Mouse (Mus musculus) kidney, embryonic 16.5 days (tissue): ENCODE data around the gene Mchr1. TPM values are rescaled to one million over a fixed set of nuclear protein-coding genes. Genes with fewer than 3 reads are reported as not detected.
A peak's percentile ranks its signal among the peaks of the same experiment; 100 is the strongest.

Experiments
- ATAC-seq: fragments of 200-750 bp; cut with Nextera tagmentation; 2 replicates; pipeline ENCODE4 v1.8.0; 2017; ENCODE audit warnings: moderate TSS enrichment; ENCODE audit not compliant: low FRiP score, low TSS enrichment
- H3K27ac ChIP-seq: fragments of 300-500 bp; sonication (generic); 2 replicates; pipeline ENCODE4 v1.5.1; 2014; ENCODE audit warnings: low read length
- H3K27me3 ChIP-seq: fragments of 300-500 bp; sonication (generic); 2 replicates; pipeline ENCODE4 v1.6.1; 2014; ENCODE audit warnings: low read length, control low read depth, mixed read lengths; ENCODE audit not compliant: insufficient read depth
- H3K36me3 ChIP-seq: fragments of 300-500 bp; sonication (generic); 2 replicates; pipeline ENCODE4 v1.6.1; 2014; ENCODE audit warnings: low read length, control low read depth, mixed read lengths; ENCODE audit not compliant: insufficient read depth
- H3K4me1 ChIP-seq: fragments of 300-500 bp; sonication (generic); 2 replicates; pipeline ENCODE4 v1.6.1; 2014; ENCODE audit warnings: low read length, control low read depth, mixed read lengths; ENCODE audit not compliant: insufficient read depth
- H3K4me2 ChIP-seq: fragments of 300-500 bp; sonication (generic); replicated peaks from 2 replicates; pipeline ENCODE4 v1.6.1; 2014; ENCODE audit warnings: low read depth, low read length
- H3K4me3 ChIP-seq: fragments of 300-500 bp; sonication (generic); 2 replicates; pipeline ENCODE4 v1.5.1; 2014; ENCODE audit warnings: mild to moderate bottlenecking, low read length
- H3K9ac ChIP-seq: fragments of 300-500 bp; sonication (generic); replicated peaks from 2 replicates; pipeline ENCODE4 v1.6.1; 2014; ENCODE audit warnings: low read length
- H3K9me3 ChIP-seq: fragments of 300-500 bp; sonication (generic); 2 replicates; pipeline ENCODE4 v1.6.1; 2016; ENCODE audit warnings: low read length, control low read depth
- WGBS: fragments of 180-500 bp; shearing (Covaris S2); extraction: QIAGEN DNeasy Blood & Tissue Kit; methylation state at CpG from one replicate; pipeline ENCODE4 v1.1.7; 2014; 5-methylcytosine and 5-hydroxymethylcytosine counted together
- polyA plus RNA-seq: library from polyadenylated mRNA; unstranded; fragments of >200 nt; fragmentation: Nextera tagmentation; extraction: Ambion mirVana; gene quantifications from 2 replicates; pipeline ENCODE4 v1.2.1, GENCODE M21; 2015

Gene Mchr1
- polyA plus RNA-seq, 1 experiment from 2014 or later = 1.3 TPM

DNA sequence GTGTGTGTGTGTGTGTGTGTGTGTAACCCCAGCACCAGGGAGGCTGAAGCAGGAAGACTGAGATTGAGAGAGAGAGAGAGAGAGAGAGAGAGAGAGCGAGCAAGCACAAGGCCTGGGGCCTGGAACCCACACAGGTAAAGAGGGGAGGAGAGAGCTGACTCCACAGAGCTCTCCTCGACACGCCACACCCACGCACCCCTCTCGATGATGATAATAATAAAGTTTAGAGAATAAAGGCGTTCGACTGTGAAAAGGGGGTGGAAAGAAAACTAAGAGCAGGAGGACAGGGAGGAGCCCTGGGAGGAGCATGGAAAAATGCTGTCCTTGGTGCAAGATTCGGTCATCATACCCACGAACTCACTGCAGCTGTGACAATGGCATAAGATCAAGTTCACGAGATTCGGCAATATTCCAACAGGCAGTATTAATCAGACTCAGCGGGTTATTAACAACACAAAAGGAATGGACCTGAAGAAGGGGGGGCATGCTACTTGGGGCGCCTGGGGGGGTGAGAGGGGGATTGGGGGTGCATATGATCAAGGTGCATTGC is 4.6 kb downstream of the Mchr1 start:
- H3K4me2 ChIP-seq = no peak overlapping the region
- no peak for ATAC-seq
- peaks cover 15% of the 10 kb centered on the region for H3K4me1 ChIP-seq
- H3K27ac ChIP-seq = no peak overlapping the region
- no peak overlapping the region for H3K9ac ChIP-seq
- 0 out of 2 replicates have a peak, but pooled peaks cover 3% of the 10 kb centered on the region for H3K9me3 ChIP-seq
- 68% methylated on average over 13 of the region's 13 CpGs for WGBS
- no peak overlapping the region for H3K4me3 ChIP-seq
- H3K27me3 ChIP-seq = no peaks in the 10 kb centered on the region
- no peaks in the 10 kb centered on the region for H3K36me3 ChIP-seq

DNA sequence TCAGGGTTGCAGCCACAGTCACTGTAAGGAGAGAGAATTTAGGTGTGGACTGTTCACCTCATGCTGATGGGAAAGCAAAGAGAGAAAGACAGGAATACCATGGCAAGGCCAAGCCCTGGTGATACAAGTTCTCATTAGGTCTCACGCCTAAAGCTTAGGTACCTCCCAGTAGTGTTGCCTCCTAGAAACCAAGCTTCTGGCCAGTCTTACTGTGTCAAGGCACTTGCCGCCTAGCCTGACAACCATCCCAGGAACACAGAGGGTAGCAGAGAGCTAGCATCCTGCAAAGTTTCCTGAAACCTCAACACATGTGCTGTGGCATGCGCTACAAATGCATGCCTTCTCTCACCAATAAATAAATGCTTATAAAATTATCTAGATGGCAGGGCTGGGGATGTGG is 11.6 kb downstream of the Mchr1 start:
- Histone ChIP-seq H3K4me3 (no peak overlapping the region), H3K4me1 (peaks cover 18% of the 10 kb centered on the region), H3K27me3 (no peaks in the 10 kb centered on the region), H3K27ac (peak overlapping the region; percentile 77), H3K36me3 (no peaks in the 10 kb centered on the region), H3K9ac (no peak overlapping the region), H3K9me3 (peaks cover 8% of the 10 kb centered on the region), H3K4me2 (no peak overlapping the region)
- ATAC-seq = no peak
- WGBS = 81% methylated on average over 3 of the region's 3 CpGs

DNA sequence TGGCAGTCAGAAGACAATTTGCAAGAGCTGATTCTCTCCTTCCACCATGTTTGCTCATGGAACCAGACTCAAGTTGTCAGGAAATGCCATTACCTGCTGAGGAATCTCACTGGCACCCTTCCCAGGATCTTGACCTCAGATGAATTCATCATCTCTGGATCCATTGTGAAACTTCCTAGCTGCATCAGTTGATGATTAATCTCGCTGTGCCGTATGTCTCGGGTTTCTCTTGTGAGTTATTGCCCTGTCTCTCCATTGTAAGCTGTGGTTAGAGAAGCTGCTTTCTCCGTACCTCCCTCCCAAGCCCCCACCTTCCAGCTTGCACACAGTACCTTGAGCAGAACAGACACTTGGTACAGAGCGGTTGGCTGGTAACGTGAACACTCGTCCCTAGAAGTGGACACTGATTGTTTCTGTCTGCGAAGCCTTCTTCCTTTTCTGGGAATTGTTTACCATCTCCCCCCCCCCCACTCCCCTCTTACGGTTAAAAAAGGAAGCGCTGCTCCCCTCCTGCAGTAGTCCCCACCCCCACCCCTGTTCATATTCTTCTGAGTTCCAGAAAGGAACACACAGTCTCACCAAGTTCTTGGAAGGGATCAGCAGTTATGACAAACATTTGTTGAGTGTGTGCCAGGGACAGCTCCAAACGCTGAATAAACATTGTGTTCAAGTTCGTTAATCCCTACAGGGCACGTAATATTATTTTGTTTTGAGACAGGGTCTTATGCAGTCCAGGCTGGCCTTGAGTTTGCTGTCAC is 12.5 kb downstream of the Mchr1 start:
- H3K27me3 ChIP-seq = no peaks in the 10 kb centered on the region
- H3K27ac ChIP-seq = peak overlapping the region; percentile 77
- H3K9ac ChIP-seq = peak overlapping the region; percentile 35
- H3K9me3 ChIP-seq = peaks cover 8% of the 10 kb centered on the region
- peaks cover 18% of the 10 kb centered on the region for H3K4me1 ChIP-seq
- peak overlapping the region; percentile 19 for H3K4me3 ChIP-seq
- ATAC-seq = peak; percentile 92
- 9% methylated on average over 13 of the region's 13 CpGs for WGBS
- H3K4me2 ChIP-seq = peak overlapping the region; percentile 41
- no peaks in the 10 kb centered on the region for H3K36me3 ChIP-seq

DNA sequence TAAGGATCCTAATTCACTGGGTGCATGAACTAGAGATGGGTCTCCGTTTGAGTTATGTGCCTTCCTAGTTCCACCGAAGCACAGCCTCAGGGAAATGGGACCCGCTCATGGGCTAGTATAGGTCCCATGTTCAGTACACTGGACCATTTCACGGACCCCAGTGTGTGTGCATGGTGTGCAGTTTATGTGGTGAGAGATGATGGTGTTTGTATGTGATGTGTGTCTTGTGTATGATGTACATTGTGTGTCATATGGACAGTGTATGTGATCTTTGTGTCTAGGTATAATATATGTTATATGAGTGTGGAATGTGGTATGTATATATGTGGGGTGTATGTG is 13.0 kb downstream of the Mchr1 start:
- Histone ChIP-seq H3K9ac (peak overlapping the region; percentile 35; the same call in 1 of the 2 replicates), H3K27ac (peak overlapping the region; percentile 77), H3K4me1 (peaks cover 18% of the 10 kb centered on the region), H3K4me3 (no peak overlapping the region), H3K36me3 (no peaks in the 10 kb centered on the region), H3K27me3 (no peaks in the 10 kb centered on the region), H3K4me2 (peak overlapping the region; percentile 41), H3K9me3 (peaks cover 8% of the 10 kb centered on the region)
- no peak for ATAC-seq
- WGBS = 54% methylated on average over 4 of the region's 4 CpGs

DNA sequence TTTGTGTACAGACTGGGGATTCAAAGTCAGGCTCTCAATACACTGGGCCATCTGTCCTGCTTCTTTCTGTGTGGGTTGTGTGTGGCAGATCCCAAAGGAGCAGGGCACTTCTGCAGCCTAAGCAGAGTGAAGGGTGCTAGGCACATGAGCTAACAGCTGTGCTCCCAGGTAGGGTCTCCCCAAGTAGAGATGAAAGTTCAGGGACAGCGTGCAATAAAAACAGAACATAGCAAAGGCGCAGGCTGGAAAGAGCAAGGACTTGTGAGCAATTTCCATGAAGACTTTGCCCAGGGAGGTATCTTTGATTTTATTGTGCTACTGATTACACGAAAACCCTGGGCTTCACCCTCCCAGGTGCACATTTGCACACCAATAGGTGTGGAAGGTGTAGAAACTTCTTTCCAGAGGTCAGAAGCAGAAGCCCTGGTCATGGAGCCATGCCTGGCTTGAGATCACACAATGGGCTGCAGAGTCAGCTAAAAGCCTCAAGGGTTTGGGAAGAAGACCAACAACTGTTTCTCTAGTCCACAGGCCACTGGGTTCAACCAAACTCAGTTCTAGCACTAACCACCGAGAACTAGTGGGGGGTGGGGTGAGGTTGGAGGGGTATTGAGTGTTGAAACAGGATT is 13.8 kb downstream of the Mchr1 start:
- Histone ChIP-seq H3K4me1 (peaks cover 18% of the 10 kb centered on the region), H3K36me3 (no peaks in the 10 kb centered on the region), H3K27ac (peak overlapping the region; percentile 19; the same call in 1 of the 2 replicates), H3K4me3 (no peak overlapping the region), H3K4me2 (no peak overlapping the region), H3K27me3 (no peaks in the 10 kb centered on the region), H3K9me3 (peaks cover 8% of the 10 kb centered on the region), H3K9ac (no peak overlapping the region)
- WGBS = 90% methylated on average over 4 of the region's 4 CpGs
- ATAC-seq = no peak

DNA sequence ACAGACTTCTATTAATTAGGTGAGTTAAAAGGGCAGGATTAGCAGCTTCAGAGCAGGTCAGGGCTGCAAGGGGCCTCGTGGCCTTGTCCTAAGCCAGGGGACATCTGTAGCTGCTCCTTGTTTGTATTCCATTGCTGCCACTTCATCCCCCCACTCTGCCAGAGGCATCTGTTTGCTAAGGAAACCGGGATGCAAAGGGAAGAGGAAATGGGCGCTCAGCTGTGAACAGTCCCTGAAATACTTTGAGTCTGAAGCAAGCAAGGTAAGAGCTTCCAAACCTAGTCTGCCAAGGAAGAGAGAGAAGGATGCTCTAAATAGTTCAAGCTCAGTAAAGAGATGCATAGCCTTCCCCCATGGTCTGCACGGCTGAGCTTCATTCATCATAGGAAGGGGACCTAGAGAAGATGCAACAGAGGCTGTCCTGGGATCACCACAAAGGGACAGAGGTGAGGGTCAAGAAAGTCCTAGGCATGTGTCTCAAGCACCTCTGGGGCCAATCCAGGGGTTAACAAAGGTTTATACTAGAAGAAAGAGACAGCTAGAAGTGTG is 17.4 kb downstream of the Mchr1 start:
- Histone ChIP-seq H3K9me3 (peaks cover 5% of the 10 kb centered on the region), H3K4me1 (peaks cover 9% of the 10 kb centered on the region), H3K27ac (no peak overlapping the region), H3K36me3 (no peaks in the 10 kb centered on the region), H3K4me3 (no peak overlapping the region), H3K4me2 (no peak overlapping the region), H3K9ac (no peak overlapping the region), H3K27me3 (no peaks in the 10 kb centered on the region)
- ATAC-seq = no peak
- 57% methylated on average over 4 of the region's 4 CpGs for WGBS

DNA sequence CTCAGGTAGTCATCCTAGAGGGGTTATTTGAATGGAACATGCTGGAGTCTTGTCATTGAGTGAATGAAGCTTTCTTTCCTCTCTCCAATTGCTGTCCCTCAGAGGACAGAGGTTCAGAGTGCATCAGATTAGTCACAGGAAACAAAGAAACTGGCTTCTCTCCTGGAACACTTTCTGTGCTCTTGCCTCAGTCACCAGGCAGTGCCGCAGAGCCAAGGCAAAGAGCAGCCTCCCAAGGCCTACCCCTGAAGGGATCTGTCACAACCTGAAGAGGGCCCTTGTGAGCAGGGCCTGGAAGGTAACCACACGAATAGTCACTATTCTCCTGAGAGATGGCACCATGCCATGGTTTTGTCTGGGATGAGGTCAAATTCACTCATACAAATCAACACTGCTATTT is 18.3 kb downstream of the Mchr1 start:
- Histone ChIP-seq H3K4me2 (no peak overlapping the region), H3K9ac (no peak overlapping the region), H3K27ac (no peak overlapping the region), H3K4me3 (no peak overlapping the region), H3K4me1 (peaks cover under 1% of the 10 kb centered on the region; the same call in 1 of the 2 replicates), H3K27me3 (no peaks in the 10 kb centered on the region), H3K9me3 (peaks cover 5% of the 10 kb centered on the region), H3K36me3 (no peaks in the 10 kb centered on the region)
- 80% methylated on average over 2 of the region's 2 CpGs for WGBS
- ATAC-seq = no peak

DNA sequence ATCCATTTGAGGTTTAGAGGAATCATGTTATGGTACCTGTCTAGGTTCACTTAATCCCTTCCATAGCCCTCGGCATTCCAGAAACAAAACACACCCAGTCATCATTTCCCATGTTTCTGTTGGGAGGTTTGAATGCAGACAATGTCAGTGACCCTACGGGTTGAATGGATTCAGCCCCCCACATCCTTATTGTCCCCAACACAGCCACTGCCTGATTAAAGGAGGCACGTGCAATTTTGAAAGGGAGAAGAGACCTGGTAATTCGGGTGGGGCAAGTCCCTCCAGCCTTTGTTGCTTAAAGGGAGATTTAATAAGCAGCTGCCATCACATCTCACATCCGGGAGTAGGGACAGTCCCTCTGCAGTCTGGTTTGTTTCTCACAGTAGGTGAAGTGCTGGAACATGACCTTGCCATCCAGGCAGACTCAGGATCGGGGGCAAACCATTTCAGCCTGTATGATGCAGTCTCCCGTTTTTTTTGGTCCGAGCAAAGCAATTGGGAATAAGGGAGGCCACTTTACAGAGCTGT is 18.9 kb downstream of the Mchr1 start:
- H3K9ac ChIP-seq = no peak overlapping the region
- 60% methylated on average over 8 of the region's 8 CpGs for WGBS
- H3K4me3 ChIP-seq = no peak overlapping the region
- no peak overlapping the region for H3K27ac ChIP-seq
- H3K9me3 ChIP-seq = peaks cover 5% of the 10 kb centered on the region
- H3K27me3 ChIP-seq = no peaks in the 10 kb centered on the region
- no peaks in the 10 kb centered on the region for H3K4me1 ChIP-seq
- no peak for ATAC-seq
- no peak overlapping the region for H3K4me2 ChIP-seq
- no peaks in the 10 kb centered on the region for H3K36me3 ChIP-seq

DNA sequence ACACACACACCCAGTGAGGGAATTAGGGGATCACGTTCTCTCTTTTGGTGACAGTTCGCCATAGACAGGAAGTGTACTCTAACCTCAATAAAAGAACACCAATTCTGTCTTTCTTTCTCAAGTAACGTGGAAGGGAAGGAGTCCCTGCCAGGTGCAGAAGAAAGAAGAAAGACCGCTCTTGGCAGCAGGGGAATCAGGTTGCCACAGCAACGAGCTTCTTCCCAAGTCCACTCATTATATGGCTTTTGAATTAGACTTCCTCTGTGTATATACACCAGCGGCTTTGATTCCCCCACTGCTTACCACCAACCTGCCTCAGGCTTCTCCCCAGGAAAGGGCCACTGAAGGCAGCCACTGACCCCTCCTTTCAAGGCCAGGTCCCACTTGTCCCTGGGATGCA is 19.8 kb downstream of the Mchr1 start:
- Histone ChIP-seq H3K4me2 (no peak overlapping the region), H3K9ac (no peak overlapping the region), H3K27me3 (no peaks in the 10 kb centered on the region), H3K4me3 (no peak overlapping the region), H3K27ac (no peak overlapping the region), H3K36me3 (no peaks in the 10 kb centered on the region), H3K4me1 (no peaks in the 10 kb centered on the region), H3K9me3 (peaks cover 5% of the 10 kb centered on the region)
- ATAC-seq = no peak
- 52% methylated on average over 6 of the region's 6 CpGs for WGBS
